Mouse (Mus musculus) cortical plate, adult 2 months (tissue): Measurements from ENCODE around the gene Dtd2.

ENCODE experiments used
- CTCF ChIP-seq: fragments of 200-500 bp; IDR thresholded peaks from 2 replicates; pipeline ENCODE4 v1.5.1; 2011; ENCODE audit warnings: mild to moderate bottlenecking, control low read depth, low read length; ENCODE audit not compliant: insufficient read depth; ENCODE audit errors: extremely low read depth
- POLR2A ChIP-seq: fragments of 200-500 bp; IDR thresholded peaks from 2 replicates; pipeline ENCODE4 v1.6.1; 2011; ENCODE audit warnings: mild to moderate bottlenecking, low read length, control low read depth; ENCODE audit not compliant: insufficient read depth; ENCODE audit errors: extremely low read depth

- no peak for TF ChIP-seq CTCF
- TF ChIP-seq POLR2A = no peak
Observed at GRCm38 (mm10) chr12:51976531-51976930, 29.8 kb downstream of the Dtd2 start.
